Mouse (Mus musculus) MEL (cell line): ENCODE results near the gene Ncmap. TPM values are rescaled to one million over a fixed set of nuclear protein-coding genes. Genes with fewer than 3 reads are reported as not detected.
A peak's percentile ranks its signal among the peaks of the same experiment; 100 is the strongest.

Experiments used
- DNase-seq: peaks from one replicate; pipeline ENCODE4 v3.0.0; 2011; ENCODE audit warnings: low read depth, low spot score
- H3K27ac ChIP-seq: 2 replicates; pipeline ENCODE4 v1.5.1; 2012; ENCODE audit warnings: low read depth, mild to moderate bottlenecking, control low read depth, low read length, moderate library complexity; ENCODE audit not compliant: control insufficient read depth
- H3K27me3 ChIP-seq, 2 experiments: fragments of 150-350 bp in 1 of 2; sonication (generic) in 1 of 2; 2 replicates each; pipeline ENCODE4 v1.6.1; 2012; ENCODE audit warnings: low read length in 2 of 2, mild to moderate bottlenecking in 2 of 2, improper control_type of control experiment in 1 of 2, moderate library complexity in 1 of 2; ENCODE audit not compliant: insufficient read depth in 2 of 2, control insufficient read depth in 1 of 2
- H3K36me3 ChIP-seq, 2 experiments: 2 replicates each; pipeline ENCODE4 v1.6.1; 2012 to 2014; ENCODE audit warnings: low read length in 2 of 2, improper control_type of control experiment in 1 of 2, inconsistent platforms in 1 of 2, mild to moderate bottlenecking in 1 of 2; ENCODE audit not compliant: insufficient read depth in 2 of 2, control insufficient read depth in 1 of 2
- H3K4me1 ChIP-seq, 2 experiments: fragments of 150-350 bp in 1 of 2; sonication (generic) in 1 of 2; 2 replicates each; pipeline ENCODE4 v1.6.1; 2012; ENCODE audit warnings: low read length in 2 of 2, improper control_type of control experiment in 1 of 2, mild to moderate bottlenecking in 1 of 2; ENCODE audit not compliant: insufficient read depth in 2 of 2, control insufficient read depth in 1 of 2
- H3K4me3 ChIP-seq, 2 experiments: fragments of 150-350 bp in 1 of 2; sonication (generic) in 1 of 2; 2 replicates each; pipeline ENCODE4 v1.5.1; 2012; ENCODE audit warnings: low read depth in 2 of 2, low read length in 2 of 2, mild to moderate bottlenecking in 2 of 2, moderate library complexity in 2 of 2, control low read depth in 1 of 2, improper control_type of control experiment in 1 of 2; ENCODE audit not compliant: control insufficient read depth in 1 of 2, insufficient read depth in 1 of 2
- H3K79me2 ChIP-seq: 2 replicates; pipeline ENCODE4 v1.6.1; 2012; ENCODE audit warnings: mild to moderate bottlenecking, low read length, moderate library complexity; ENCODE audit not compliant: control insufficient read depth, poor library complexity, insufficient read depth
- H3K9ac ChIP-seq: 2 replicates; pipeline ENCODE4 v1.6.1; 2012; ENCODE audit warnings: low read depth, mild to moderate bottlenecking, control low read depth, low read length, moderate library complexity; ENCODE audit not compliant: control insufficient read depth, poor library complexity, severe bottlenecking
- H3K9me3 ChIP-seq: fragments of 150-350 bp; sonication (generic); replicated peaks from 2 replicates; pipeline ENCODE4 v1.6.1; 2012; ENCODE audit warnings: mild to moderate bottlenecking, low read length, improper control_type of control experiment, moderate library complexity; ENCODE audit not compliant: insufficient read depth
- BHLHE40 ChIP-seq: IDR thresholded peaks from 2 replicates; pipeline ENCODE4 v1.6.1; 2012; ENCODE audit warnings: low read depth, mild to moderate bottlenecking, inconsistent platforms, low read length, improper control_type of control experiment, borderline replicate concordance
- CHD1 ChIP-seq: IDR thresholded peaks from 2 replicates; pipeline ENCODE4 v1.6.1; 2012; ENCODE audit warnings: low read depth, mild to moderate bottlenecking, inconsistent platforms, low read length, improper control_type of control experiment
- CHD2 ChIP-seq: IDR thresholded peaks from 2 replicates; pipeline ENCODE4 v1.6.1; 2011; ENCODE audit warnings: low read length, improper control_type of control experiment
- CTCF ChIP-seq, 3 experiments: IDR thresholded peaks in 2 of 3; conservative IDR thresholded peaks in 1 of 3; 2 replicates each; pipeline ENCODE4 v1.5.1; 2011 to 2012; ENCODE audit warnings: low read length in 3 of 3, low read depth in 2 of 3, mild to moderate bottlenecking in 2 of 3, improper control_type of control experiment in 1 of 3, inconsistent platforms in 1 of 3, mixed read lengths in 1 of 3, moderate library complexity in 1 of 3; ENCODE audit not compliant: control insufficient read depth in 1 of 3, insufficient read depth in 1 of 3, poor library complexity in 1 of 3, severe bottlenecking in 1 of 3
- EP300 ChIP-seq, 2 experiments: IDR thresholded peaks; 2 replicates each; pipeline ENCODE4 v1.6.1; 2011; ENCODE audit warnings: improper control_type of control experiment in 2 of 2, low read length in 2 of 2, low read depth in 1 of 2, mild to moderate bottlenecking in 1 of 2
- KAT2A ChIP-seq: conservative IDR thresholded peaks from 2 replicates; pipeline ENCODE4 v1.6.1; 2012; ENCODE audit warnings: low read depth, low read length, improper control_type of control experiment, inconsistent platforms
- MAFK ChIP-seq: IDR thresholded peaks from 2 replicates; pipeline ENCODE4 v1.6.1; 2011; ENCODE audit warnings: low read depth, mild to moderate bottlenecking, low read length, improper control_type of control experiment, borderline replicate concordance
- MXI1 ChIP-seq: IDR thresholded peaks from 2 replicates; pipeline ENCODE4 v1.6.1; 2011; ENCODE audit warnings: mild to moderate bottlenecking, low read depth, low read length, improper control_type of control experiment
- MYB ChIP-seq: IDR thresholded peaks from 2 replicates; pipeline ENCODE4 v1.6.1; 2011; ENCODE audit warnings: mild to moderate bottlenecking, low read depth, low read length, improper control_type of control experiment
- NELFE ChIP-seq: IDR thresholded peaks from 2 replicates; pipeline ENCODE4 v1.6.1; 2011; ENCODE audit warnings: low read depth, low read length, improper control_type of control experiment
- POLR2AphosphoS2 ChIP-seq: IDR thresholded peaks from 2 replicates; pipeline ENCODE4 v1.6.1; 2011; ENCODE audit warnings: low read length, improper control_type of control experiment
- POLR2AphosphoS5 ChIP-seq: IDR thresholded peaks from 2 replicates; pipeline ENCODE4 v1.6.1; 2012; ENCODE audit warnings: low read depth, borderline replicate concordance, mild to moderate bottlenecking, inconsistent platforms, low read length, moderate library complexity, mixed read lengths
- RCOR1 ChIP-seq: IDR thresholded peaks from 2 replicates; pipeline ENCODE4 v1.6.1; 2012; ENCODE audit warnings: low read depth, mild to moderate bottlenecking, inconsistent platforms, low read length, improper control_type of control experiment
- TAL1 ChIP-seq: IDR thresholded peaks from 2 replicates; pipeline ENCODE4 v1.6.1; 2012; ENCODE audit warnings: mild to moderate bottlenecking, inconsistent platforms, low read length, moderate library complexity, mixed read lengths
- TBP ChIP-seq: IDR thresholded peaks from 2 replicates; pipeline ENCODE4 v1.8.0; 2011; ENCODE audit warnings: low read depth, low read length, improper control_type of control experiment
- TCF12 ChIP-seq: IDR thresholded peaks from 2 replicates; pipeline ENCODE4 v1.6.1; 2014; ENCODE audit warnings: low read depth, mild to moderate bottlenecking, inconsistent platforms, low read length, improper control_type of control experiment, moderate library complexity
- UBTF ChIP-seq: IDR thresholded peaks from 2 replicates; pipeline ENCODE4 v1.6.1; 2012; ENCODE audit warnings: low read depth, mild to moderate bottlenecking, inconsistent platforms, low read length, improper control_type of control experiment, moderate library complexity, borderline replicate concordance; ENCODE audit not compliant: insufficient read depth
- ZC3H11A ChIP-seq: IDR thresholded peaks from 2 replicates; pipeline ENCODE4 v1.6.1; 2012; ENCODE audit warnings: low read depth, mild to moderate bottlenecking, inconsistent platforms, low read length, improper control_type of control experiment
- ZNF384 ChIP-seq: IDR thresholded peaks from 2 replicates; pipeline ENCODE4 v1.6.1; 2012; ENCODE audit warnings: low read depth, mild to moderate bottlenecking, inconsistent platforms, low read length, improper control_type of control experiment
- polyA plus RNA-seq, 2 experiments: library from polyadenylated mRNA; stranded (reverse) in 1 of 2; unstranded in 1 of 2; fragments of >175 nt in 1 of 2; fragments of >200 nt in 1 of 2; gene quantifications; 2 replicates each; pipeline versions ENCODE4 v1.2.1 to v1.2.4; 2012; ENCODE audit warnings: low replicate concordance in 2 of 2, low read depth in 1 of 2; ENCODE audit not compliant: insufficient read length in 2 of 2, insufficient read depth in 1 of 2, missing spikeins in 1 of 2
- total RNA-seq: library from RNA; depleted of rRNA; stranded (reverse); fragments of 300-350 nt; gene quantifications from 2 replicates; pipeline ENCODE4 v1.2.3, GENCODE M21; 2012

Ncmap gene
- total and polyA plus RNA-seq, 3 experiments = 0.08 to 0.22 TPM; not detected in 1

DNA sequence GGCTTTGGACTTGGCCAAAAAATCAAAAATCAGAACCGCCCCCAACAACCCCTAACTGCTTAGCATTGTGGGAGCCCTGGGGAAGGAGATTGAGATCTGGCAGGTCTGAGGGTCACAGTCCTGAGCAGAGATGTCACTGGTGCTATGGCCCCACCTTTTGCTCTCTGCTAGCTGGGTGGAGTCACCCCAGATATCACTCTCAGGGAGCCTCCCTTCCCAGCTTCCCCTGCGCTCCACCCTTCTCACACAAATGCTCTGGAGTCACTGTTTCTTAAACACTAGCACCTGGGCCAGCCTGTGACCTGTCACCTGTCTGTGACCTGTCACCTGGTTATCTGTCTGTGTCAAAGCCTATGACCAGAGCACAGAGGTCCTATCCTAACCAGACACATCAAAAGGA, 6.9 kb upstream of the Ncmap start:
- peak; percentile 57 for DNase-seq
- peak overlapping the region; percentile 15; the same call in 1 of the 2 replicates for H3K27ac ChIP-seq

GRCm38 (mm10) chr4:135404048-135404447, 6.0 kb upstream of the Ncmap start:
- Histone ChIP-seq H3K36me3 (peaks cover 0 to 26% of the 10 kb centered on the region in 2 experiments; a peak in 2 of 4 replicates), H3K4me3 (no peak overlapping the region), H3K4me1 (peaks cover 5 to 30% of the 10 kb centered on the region in 2 experiments; a peak in 3 of 4 replicates), H3K9ac (no peak overlapping the region), H3K27ac (no peak overlapping the region; the same call in 1 of the 2 replicates), H3K9me3 (no peaks in the 10 kb centered on the region)
- TF ChIP-seq NELFE (no peak), CHD1 (no peak), TAL1 (no peak), ZNF384 (no peak), TCF12 (no peak), MXI1 (no peak), EP300 (IDR thresholded peaks at IDR 0.05; ENCODE audit: low read depth in 1 of 2, low read length in 2 of 2) (no peak)
- TF ChIP-seq, all 39 proteins: peak for 0
- Histone ChIP-seq H3K79me2 (no peaks in the 10 kb centered on the region), H3K27me3 (no peaks in the 10 kb centered on the region)
- peak; percentile 36 for DNase-seq

More for the DNA sequence above, 6.9 kb upstream of the Ncmap start:
- TF ChIP-seq BHLHE40 (no peak), TCF12 (no peak), NELFE (no peak), ZC3H11A (no peak), TAL1 (no peak), UBTF (no peak), POLR2AphosphoS5 (no peak), MAFK (no peak), KAT2A (no peak), POLR2AphosphoS2 (no peak), TBP (no peak), MYB (no peak), RCOR1 (no peak), CHD2 (no peak), EP300 (IDR thresholded peaks at IDR 0.05; ENCODE audit: low read depth in 1 of 2, low read length in 2 of 2) (no peak), CTCF (IDR thresholded peaks at IDR 0.05 in 2 of 3, conservative IDR thresholded peaks at IDR 0.05 in 1 of 3; ENCODE audit: control insufficient read depth in 1 of 3, insufficient read depth in 1 of 3, low read depth in 2 of 3, low read length in 3 of 3, poor library complexity in 1 of 3, severe bottlenecking in 1 of 3) (no peak)
- TF ChIP-seq, all 39 proteins: peak for 0
- H3K4me1 ChIP-seq = peaks cover 5 to 30% of the 10 kb centered on the region in 2 experiments; a peak in 3 of 4 replicates
- H3K9me3 ChIP-seq = no peaks in the 10 kb centered on the region
- peaks cover 0 to 26% of the 10 kb centered on the region in 2 experiments; a peak in 2 of 4 replicates for H3K36me3 ChIP-seq
- H3K27me3 ChIP-seq = no peaks in the 10 kb centered on the region
- no peak overlapping the region for H3K9ac ChIP-seq
- no peaks in the 10 kb centered on the region for H3K79me2 ChIP-seq
- H3K4me3 ChIP-seq = no peak overlapping the region
